Mouse (Mus musculus): ENCODE measurements around the gene Cfap100.

Gene Cfap100

DNA sequence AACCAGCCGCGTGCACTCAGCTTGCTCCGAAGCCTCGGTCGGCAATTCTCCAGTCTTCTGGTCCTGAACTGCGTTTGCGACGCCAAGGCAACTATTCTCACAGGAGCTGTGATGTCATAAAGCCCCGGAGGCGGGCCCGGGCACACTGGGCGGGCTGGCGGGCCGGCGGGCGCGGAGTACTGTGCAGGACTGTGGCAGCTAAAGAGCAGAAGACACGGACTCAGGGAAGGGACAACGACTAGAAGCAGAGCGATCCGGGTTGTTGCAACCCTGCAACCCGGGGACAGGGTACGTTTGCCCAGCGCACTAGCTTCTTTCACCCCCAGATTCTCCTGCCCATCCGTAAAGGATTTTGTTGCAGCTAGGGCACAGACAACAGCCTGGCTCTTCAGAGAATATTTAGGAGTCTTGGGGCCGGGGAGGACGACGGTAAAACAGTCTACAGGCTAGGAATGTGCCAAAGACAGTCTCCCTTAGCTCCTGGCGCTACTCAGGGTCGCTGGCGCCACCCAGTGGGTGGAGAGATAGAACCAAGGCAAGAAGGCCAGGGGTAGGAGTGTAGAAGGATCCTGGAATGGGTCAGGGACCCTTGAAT is at the start of gene Cfap100:
Cfap100 (minus strand) TSS at position 418 of the 595 bp plus-strand sequence.
- peak; percentile 36 for DNase-seq (ENCODE audit: low read depth, low spot score)

DNA sequence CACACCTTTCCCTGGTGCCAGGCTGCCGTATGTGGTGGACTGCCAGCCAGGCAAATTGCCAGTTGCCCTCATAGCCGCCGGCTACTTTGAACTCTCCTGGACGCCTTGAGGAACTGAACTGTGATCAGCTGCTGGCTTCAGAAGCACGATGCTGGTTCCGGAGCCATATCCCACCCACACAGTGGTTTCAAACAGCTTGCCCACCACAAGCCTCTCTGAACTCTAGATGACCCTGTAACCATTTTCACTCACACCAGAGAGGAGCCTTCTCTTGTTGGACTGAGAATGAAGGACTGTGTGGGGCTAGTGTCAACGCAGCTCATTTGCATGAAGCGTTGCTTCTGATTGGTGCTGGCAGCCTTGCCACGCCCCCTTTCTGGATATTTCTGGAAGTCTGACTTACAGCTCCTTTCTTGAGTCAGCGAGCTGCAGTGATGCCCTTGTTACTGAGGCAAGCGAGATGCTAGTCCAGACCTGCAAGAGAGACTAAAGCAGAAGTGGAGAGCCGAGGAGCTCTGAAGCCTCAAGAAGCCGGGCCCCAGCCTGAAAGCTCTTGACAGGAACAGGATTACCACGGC is 48.4 kb upstream of the Cfap100 start:
- no peak for DNase-seq (ENCODE audit: low read depth, low spot score)

DNA sequence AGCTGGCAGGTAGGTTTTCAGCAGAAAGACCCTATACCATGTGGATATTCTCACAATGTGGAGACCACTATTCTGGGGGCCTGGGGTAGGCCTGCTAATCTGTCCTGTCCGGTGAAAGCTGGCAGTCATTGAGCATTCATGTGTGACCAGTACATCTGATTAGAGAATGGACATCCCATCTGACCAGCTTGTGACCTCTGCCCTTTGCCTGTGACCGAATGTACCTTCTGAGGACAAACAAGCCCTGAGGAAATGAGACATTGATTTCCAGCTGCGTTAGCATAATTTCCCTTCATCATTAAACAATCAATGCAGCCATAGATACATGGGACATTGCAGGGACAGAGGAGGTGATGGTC is 47.2 kb upstream of the Cfap100 start:
- no peak for DNase-seq (ENCODE audit: low read depth, low spot score)

DNA sequence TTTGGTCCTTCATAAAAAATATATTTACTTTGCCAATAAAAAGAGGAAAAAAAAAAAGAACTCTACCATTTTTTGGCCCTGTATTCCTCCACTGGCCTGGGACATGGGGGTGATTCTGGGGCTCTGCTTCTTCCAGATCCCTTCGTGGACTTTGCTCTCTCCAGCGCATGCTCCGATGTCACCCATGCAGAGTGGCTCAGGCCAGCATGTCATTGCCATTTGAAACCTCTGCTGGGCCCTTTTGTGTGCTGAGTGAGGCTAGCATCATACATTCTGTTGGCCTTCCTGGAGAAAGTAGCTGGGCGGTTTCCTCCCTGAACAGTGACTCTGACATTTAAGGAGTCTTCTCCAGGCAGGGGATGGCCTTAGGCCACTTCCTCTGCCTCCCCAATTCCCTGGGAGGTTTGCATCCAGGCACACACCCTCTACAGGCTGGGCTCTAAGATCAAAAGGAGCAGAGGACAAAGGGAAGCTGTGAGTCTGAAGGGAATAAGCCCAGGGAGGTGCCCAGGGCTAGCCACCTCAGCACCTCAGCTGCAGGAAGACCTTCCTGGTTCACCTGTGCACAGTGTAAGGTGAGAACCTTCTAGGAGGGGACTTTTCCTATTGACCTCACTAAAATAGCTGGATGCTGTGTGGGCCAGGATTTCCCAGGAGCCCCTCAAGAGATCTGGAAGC is 46.7 kb upstream of the Cfap100 start:
- DNase-seq (ENCODE audit: low read depth, low spot score) = no peak

DNA sequence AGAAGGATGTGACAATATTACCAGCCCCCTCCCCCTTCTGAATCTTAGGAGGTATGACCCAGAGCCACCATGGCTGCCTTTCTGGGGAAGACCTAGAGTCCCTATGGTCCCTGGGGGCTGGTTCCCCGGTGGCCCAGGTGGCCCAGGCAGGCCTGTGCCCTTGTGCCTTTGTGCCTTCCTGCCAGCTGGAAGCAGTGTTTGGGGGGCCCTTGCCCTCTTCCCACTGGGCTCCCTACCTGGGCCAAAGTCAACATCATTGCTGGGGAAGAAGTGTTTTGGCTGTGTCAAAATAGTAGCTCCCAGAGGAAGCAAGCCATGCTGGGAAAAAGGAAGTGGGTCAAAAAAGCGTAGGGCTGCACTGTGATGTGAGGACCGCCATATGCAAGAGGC is 45.8 kb upstream of the Cfap100 start:
- DNase-seq (ENCODE audit: low read depth, low spot score) = no peak

DNA sequence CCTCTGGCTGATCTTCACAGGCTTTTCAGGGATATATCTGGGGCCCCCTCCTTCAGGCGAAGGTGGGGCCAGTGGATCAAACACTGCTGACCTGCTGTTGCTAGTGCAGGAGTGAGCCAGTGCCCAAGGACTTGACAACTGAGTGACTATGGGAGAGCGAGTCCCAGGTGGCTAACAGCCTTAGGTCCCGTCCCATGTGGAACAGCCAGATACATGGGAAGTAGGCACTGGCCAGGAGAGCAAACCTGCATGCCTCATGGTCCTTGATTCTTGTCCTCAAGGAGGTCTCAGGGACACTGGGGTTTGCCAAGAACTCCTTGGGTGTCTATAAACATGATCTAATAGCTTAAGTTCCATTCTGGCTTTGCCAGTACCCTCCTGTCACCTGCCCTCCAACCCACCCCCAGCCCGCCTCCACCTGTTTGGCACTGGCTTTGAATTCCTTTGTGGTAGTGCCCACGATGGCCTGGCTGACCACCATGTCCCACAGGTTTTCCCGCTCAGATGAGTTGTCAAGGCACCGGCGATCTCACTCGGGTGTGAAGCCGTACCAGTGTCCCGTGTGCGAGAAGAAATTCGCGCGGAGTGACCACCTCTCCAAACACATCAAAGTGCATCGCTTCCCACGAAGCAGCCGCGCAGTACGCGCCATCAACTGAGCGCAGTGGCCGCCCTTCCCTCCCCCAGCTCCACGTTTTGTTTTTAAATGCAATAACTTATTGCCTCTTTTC is 45.2 kb upstream of the Cfap100 start:
- no peak for DNase-seq (ENCODE audit: low read depth, low spot score)

DNA sequence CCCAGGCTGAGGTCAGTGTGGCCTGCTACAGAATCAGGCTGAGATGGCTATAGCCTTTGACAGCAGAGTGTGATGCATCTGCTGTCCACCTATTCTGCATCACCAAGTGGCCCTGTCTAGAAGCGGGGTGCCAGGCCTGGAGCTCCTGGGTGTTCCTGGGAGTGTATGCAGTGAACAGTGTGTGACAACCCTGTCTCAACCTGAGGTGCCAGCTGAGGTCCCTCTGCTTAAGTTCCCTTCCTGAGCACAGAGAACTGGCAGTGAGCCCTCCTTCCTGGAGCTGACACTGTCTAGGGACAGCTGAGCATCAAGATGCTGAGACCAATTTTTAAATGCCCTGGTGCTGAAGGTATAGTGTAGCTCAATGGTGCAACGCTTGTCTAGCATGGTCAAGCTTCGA is 44.1 kb upstream of the Cfap100 start:
- DNase-seq (ENCODE audit: low read depth, low spot score) = no peak

DNA sequence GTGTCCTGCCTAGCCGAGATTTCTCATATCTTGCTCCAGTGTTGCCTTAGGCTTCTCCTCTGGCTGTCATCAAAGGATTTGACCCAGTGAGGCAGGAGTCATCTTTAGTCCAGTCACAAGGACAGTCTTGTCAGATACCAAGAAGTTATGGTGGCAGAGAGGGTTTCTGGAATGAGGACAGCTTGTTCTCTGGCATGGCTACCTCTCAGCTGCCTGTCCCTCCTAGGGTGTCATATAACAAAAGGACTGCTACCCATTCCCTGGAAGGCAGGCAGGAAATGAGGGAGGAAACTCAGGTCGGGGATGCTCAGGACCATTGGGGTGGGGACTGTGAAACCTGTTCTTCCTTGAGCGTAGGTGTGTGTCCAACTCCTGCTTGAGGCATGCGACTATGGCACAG is 43.5 kb upstream of the Cfap100 start:
- DNase-seq (ENCODE audit: low read depth, low spot score) = no peak

DNA sequence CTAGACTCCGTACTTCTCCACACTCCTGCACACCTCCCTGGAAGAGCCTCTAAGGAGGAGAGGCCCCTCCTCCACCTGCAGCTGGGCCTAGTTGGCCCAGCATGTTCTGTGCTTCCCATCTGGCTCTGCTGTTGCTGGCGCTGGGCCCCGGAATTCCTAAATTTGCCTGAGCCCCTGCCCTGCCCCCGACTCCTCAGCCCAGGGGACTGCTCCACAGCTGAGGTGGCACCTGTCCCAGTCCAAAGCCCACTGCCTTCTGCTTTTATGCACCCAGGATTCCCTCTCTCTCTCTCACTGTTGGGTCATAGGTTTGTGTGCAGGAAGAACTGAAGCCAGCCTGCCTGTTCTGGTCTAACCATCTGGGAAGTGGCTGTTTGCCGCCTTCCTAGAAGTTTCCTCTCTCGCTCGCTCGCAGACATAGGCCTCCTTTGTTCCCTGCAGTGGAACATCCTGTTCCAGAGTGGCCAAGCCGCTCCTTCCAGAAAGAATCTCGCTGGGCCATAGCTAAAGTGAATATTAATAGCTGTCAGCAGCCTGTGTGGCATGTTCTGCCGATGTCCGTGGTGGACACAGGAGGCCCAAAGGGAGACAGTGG is 42.4 kb upstream of the Cfap100 start:
- no peak for DNase-seq (ENCODE audit: low read depth, low spot score)

DNA sequence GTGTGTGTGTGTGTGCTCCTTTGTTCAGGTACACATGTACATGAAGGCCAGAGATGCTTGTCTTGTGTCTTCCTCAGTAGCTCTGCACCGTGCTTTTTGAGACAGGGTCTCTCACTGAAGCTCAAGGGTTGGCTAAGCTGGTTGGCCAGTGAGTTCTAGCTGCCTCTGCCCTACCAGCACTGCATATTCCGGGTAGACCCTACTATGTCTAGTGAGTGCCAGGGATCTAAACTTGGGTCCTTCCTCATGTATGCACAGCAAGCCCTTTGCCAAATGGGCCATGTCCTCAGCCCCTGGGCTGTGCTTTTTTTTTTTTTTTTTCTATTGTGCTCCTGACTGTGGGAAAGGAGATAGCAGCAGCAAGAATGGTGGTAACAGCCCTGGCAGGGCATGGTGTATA is 41.7 kb upstream of the Cfap100 start:
- no peak for DNase-seq (ENCODE audit: low read depth, low spot score)

DNA sequence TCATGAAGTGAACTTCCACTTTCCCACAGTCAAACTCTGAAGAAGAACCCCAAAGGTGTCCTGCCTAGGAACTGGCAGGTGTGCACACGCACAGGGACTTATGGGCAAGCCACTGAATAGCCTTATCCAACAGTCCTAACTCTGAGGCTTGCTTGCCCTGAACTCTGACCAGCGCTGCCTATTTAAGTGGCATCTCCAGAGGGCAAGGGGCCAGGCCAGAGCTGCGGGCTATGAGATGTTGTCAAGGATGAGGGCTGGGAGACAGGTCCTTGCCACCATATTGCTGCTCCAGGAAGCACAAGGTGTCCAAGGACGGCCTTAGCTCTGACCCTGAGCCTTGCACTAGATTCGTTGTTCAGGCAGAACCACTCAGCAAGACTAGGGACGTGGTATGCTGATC is 40.4 kb upstream of the Cfap100 start:
- no peak for DNase-seq (ENCODE audit: low read depth, low spot score)

DNA sequence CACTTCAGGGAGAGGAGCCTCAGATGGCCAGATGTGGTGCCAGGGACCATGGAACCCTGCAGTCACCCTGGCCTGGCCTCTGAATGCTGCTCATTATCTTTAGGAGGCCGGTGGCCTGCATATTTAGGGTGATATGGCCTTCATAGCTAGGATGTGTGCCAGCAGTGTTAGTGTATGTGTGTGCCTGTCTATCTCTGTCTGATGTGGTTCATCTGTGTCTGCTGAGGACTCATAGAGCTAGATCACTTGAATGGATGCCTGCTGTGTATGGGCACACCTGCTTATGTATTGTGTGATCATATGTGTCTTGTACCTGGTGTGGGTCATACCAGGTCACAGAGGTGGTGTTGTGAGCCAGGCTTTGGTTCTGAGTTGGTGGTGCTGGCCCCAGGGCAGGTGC is 39.6 kb upstream of the Cfap100 start:
- no peak for DNase-seq (ENCODE audit: low read depth, low spot score)

DNA sequence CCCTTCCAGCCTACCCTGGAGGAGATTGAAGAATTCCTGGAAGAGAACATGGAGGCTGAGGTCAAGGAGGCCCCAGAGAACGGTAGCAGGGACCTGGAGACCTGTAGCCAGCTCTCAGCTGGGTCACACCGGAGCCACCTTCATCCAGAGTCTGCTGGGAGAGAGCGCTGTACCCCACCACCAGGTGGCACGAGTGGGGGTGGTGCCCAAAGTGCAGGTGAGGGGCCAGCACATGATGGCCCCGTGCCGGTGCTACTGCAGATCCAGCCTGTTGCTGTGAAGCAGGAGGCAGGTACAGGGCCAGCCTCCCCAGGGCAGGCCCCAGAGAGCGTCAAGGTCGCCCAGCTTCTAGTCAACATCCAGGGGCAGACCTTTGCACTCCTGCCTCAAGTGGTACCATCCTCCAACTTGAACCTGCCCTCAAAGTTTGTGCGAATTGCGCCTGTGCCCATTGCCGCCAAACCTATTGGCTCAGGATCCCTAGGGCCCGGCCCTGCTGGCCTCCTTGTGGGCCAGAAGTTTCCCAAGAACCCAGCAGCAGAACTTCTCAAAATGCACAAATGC is 38.3 kb upstream of the Cfap100 start:
- DNase-seq (ENCODE audit: low read depth, low spot score) = no peak

DNA sequence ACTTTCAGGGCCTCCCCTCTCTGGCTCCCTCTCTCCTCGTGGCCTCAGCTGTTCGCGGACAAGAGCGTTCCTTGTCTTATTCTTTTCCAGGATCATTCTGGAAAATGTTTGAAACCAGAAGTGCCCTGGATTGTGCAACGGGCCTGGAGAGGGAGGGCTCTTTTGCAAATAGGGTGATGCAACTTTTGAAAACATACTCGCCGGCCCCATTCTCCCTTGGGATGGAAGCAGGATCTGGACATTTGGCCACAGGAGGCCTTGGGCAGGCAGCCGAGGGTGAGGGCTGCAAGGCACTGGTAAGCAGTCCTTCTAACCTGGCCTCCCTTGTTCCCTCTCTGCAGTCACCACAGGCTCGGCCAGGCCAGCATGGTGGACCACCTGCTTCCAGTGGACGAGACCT is 37.5 kb upstream of the Cfap100 start:
- DNase-seq (ENCODE audit: low read depth, low spot score) = no peak

DNA sequence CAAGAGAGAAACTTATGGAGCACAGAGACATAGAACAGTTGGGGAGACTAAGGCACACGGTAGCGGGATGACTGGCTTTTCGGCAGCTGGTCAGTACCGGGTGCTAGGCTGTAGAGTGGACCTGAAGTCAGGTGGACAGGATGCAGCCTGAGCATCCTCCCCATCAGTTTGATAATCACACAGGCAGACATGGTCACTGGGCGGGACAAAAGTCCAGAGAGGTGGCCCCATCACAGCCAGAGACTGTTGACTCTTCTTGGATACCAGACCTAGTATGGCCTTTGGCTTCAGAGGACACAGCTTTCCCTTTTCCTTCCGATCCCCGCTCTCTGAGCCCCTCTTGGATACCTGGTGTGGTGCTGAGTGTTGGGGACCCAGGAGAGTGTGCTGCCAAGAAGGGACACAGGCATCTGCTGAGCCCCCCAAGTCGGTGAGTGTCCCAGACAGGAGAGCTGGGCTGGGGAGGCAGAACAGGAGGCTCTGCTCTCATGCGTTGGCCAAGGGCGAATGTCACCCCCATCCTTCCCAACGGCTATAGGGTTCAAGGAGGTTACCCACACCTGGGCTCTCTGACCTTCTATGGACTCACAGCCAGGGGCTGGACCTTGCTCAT is 36.5 kb upstream of the Cfap100 start:
- no peak for DNase-seq (ENCODE audit: low read depth, low spot score)

DNA sequence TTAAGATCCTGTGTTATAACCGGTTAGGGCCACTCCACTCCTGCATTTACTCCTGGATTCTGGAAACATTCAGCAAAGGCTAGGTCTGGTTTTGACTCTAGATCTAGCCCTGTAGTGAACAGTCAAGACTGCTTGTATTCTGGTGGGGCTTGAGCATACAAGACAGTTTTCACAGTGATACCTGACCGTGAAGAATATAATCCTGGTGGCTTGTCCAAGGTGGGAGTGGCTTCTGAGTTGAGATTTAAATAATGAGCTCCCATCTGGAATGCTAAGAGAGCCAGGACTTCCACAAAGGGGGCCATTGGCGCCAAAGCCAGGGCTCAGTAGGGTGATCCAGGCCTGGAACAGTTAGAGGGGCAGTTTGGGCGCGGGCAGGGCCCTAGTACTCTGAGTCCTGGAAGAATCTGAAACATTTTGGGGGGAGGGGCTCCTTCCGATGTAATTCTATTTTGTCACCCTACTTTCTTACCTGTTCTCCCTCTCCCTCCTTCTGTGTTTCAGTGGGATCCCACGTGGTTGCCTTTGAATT is 35.4 kb upstream of the Cfap100 start:
- DNase-seq (ENCODE audit: low read depth, low spot score) = no peak

DNA sequence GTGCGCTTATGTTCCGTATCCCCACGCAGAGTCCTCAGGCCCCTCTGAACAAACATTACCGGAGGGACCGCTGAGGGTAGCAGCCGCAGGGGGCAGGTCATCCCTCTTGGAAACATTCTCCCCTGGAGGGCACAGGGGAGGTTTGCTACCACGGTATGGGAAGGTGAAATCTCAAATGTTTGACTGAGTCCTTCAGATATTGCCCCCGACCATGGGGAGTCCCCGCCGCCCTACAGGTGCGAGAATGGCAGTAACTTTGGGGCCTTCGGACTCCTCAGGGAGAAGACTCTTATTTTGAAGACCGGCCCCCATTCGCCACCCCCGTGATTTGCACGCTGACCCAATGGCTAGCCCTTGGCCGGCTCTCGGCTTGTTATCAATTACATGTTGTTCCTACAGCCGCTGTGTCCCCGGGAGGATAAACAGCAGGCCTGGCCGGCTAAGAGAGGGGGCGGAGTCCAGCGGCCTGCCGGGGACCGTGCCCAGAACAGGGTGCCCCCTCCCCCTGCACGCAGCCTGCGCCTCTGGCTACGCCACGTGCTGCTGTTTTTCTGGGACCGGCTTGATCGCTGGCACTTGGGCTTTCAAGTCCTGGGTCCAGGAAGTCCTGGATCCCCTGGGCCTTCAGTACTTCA is 34.7 kb upstream of the Cfap100 start:
- DNase-seq (ENCODE audit: low read depth, low spot score) = no peak

DNA sequence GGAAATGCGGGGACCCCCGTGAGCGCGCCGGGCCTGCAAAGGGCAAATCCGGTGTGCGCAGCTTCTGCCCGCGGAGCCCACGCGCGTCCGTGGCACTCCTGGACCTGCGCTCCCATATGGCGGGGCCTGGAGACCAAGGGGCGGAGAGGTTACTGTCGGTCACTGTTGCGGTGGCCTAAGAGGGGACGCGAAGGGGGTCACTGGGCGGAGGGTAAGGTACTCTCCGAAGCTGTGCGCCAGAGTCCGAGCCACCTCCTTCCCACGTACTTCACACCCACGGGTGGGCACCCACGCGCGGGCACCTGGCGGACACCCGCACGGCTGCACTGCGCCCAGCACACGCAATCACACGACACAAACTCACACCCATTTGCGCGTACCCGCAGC is 34.2 kb upstream of the Cfap100 start:
- no peak for DNase-seq (ENCODE audit: low read depth, low spot score)

DNA sequence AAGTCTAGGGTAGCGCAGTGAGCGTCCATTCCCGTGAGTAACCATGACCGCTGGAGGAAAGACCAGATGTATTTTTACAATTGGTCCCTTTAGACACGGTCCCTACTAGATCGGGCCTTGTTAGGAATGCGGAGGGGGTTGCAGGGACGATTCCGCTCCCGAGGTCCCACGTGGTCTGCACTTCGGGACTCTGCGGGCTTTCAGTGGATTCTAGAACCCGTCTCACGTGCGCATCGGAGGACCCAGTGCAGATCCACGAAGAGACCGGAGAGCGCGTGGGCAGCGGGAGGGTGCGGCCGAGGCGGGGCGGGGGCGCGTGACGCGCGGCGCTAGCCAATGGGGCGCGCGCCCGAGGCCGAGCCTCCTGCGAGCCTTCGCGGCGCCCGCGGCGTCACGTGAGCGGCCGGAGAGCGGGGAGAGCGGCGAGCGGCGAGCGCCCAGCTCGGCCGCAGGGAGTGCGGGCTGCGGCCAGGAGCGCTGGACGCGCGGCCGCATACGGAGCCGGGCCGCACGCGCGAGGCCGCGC is 33.6 kb upstream of the Cfap100 start, which contains the start of gene Klf15:
Klf15 (plus strand) TSS at position 396 of the 526 bp plus-strand sequence.
- no peak for DNase-seq (ENCODE audit: low read depth, low spot score)

DNA sequence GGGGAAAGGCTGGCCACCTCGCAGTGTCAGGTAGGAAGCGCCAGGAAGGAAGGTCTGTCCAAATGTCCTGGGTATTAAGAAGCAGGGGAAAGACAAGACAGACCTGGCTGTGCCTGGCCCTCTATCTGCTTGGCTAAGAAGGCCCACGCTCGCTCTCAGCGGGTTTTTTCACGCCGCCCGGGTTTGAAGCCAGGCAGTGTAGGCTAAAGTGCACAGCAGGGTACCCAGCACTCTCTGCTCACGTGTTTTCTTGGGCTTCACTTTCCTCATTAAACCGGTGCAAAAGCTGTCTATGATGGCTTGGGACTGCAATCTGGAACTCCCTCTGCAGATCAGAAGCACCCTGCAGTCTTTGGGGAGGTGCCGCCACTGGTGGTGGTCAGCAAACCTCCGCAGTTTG is 33.2 kb upstream of the Cfap100 start:
- DNase-seq (ENCODE audit: low read depth, low spot score) = no peak

DNA sequence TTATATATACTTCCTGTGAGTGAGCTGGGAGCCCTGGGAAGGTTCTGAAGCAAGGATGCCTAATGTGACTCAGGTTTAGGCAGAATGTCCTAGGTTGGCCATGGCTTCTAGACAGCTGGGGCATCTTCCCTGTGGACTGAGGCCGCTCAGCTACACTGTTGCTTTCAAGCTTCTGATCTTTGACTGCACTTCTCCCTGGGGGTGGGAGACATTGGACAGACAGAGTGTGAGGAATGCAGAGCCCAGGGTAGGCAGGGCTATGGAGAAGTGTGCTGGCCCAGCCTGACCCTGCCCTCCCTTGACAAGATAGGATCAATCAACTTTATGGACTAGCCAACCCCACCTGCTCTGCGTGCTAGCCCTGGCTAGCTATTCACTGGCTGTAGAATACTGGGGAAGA is 32.6 kb upstream of the Cfap100 start:
- DNase-seq (ENCODE audit: low read depth, low spot score) = no peak

Data from WW6 (cell line).